Mouse (Mus musculus) central nervous system, embryonic 14 days (tissue): ENCODE measurements around the gene Cluh. TPM values are rescaled to one million over a fixed set of nuclear protein-coding genes. Genes with fewer than 3 reads are reported as not detected.

Source experiments
- polyA plus RNA-seq: library from polyadenylated mRNA; depleted of rRNA; stranded (reverse); fragments of >200 nt; gene quantifications from 2 replicates; pipeline ENCODE4 v1.2.3, GENCODE M21; 2012; rRNA removed

The Cluh gene
- 28.3 and 34.7 TPM in 2 replicates for polyA plus RNA-seq

GRCm38 (mm10) chr11:74649095-74649646 lies at the start of gene Cluh:
Gene Cluh, plus strand, starts transcription at chr11:74649495.

GRCm38 (mm10) chr11:74610545-74611176 lies 38.6 kb upstream of the Cluh start, which contains the start of gene Rap1gap2:
Gene Rap1gap2, minus strand, starts transcription at chr11:74610915.

GRCm38 (mm10) chr11:74619201-74619955 lies 29.9 kb upstream of the Cluh start, which contains the start of gene Ccdc92b:
Gene Ccdc92b, plus strand, starts transcription at chr11:74619605.

Other genes with a start within 250 kb of the Cluh start
- gene Rap1gap2, start 38.6 kb upstream of the Cluh start, polyA plus RNA-seq, result 15.4 and 15.8 TPM in 2 replicates
- 5.4 and 5.6 TPM in 2 replicates for gene Ccdc92b, start 29.9 kb upstream of the Cluh start, polyA plus RNA-seq
- 103 and 110 TPM in 2 replicates for gene Pafah1b1, start 75.2 kb downstream of the Cluh start, polyA plus RNA-seq
- 19.0 and 20.0 TPM in 2 replicates for gene Mettl16, start 121.3 kb downstream of the Cluh start, polyA plus RNA-seq
- 27.6 and 29.3 TPM in 2 replicates for gene Mnt, start 181.4 kb downstream of the Cluh start, polyA plus RNA-seq
- 46.5 and 48.2 TPM in 2 replicates for gene Sgsm2, start 247.6 kb downstream of the Cluh start, polyA plus RNA-seq
- 26.6 and 26.9 TPM in 2 replicates for gene Tsr1, start 248.6 kb downstream of the Cluh start, polyA plus RNA-seq